Mouse (Mus musculus) midbrain, embryonic 12.5 days (tissue): ENCODE results near the gene Dctn5. TPM values are rescaled to one million over a fixed set of nuclear protein-coding genes. Genes with fewer than 3 reads are reported as not detected.

Experiments
- ATAC-seq: fragments of 200-750 bp; cut with Nextera tagmentation; 2 replicates; pipeline ENCODE4 v1.8.0; 2017; ENCODE audit warnings: low read depth, moderate TSS enrichment, moderate library complexity; ENCODE audit not compliant: low FRiP score
- H3K27ac ChIP-seq: fragments of 300-500 bp; sonication (generic); replicated peaks from 2 replicates; pipeline ENCODE4 v1.5.1; 2016; ENCODE audit warnings: mild to moderate bottlenecking
- H3K27me3 ChIP-seq: fragments of 300-500 bp; sonication (generic); 2 replicates; pipeline ENCODE4 v1.6.1; 2016; ENCODE audit warnings: mild to moderate bottlenecking
- H3K36me3 ChIP-seq: fragments of 300-500 bp; sonication (generic); 2 replicates; pipeline ENCODE4 v1.6.1; 2016
- H3K4me1 ChIP-seq: fragments of 300-500 bp; sonication (generic); 2 replicates; pipeline ENCODE4 v1.6.1; 2016
- H3K4me2 ChIP-seq: fragments of 300-500 bp; sonication (generic); replicated peaks from 2 replicates; pipeline ENCODE4 v1.6.1; 2016; ENCODE audit warnings: mild to moderate bottlenecking, moderate library complexity
- H3K4me3 ChIP-seq: fragments of 300-500 bp; sonication (generic); 2 replicates; pipeline ENCODE4 v1.5.1; 2016; ENCODE audit warnings: mild to moderate bottlenecking
- H3K9ac ChIP-seq: fragments of 300-500 bp; sonication (generic); replicated peaks from 2 replicates; pipeline ENCODE4 v1.6.1; 2016; ENCODE audit warnings: mild to moderate bottlenecking, moderate library complexity
- H3K9me3 ChIP-seq: fragments of 300-500 bp; sonication (generic); 2 replicates; pipeline ENCODE4 v1.6.1; 2016; ENCODE audit warnings: mild to moderate bottlenecking
- WGBS: fragments of 180-500 bp; shearing (Covaris S2); methylation state at CpG from one replicate; pipeline ENCODE4 v1.1.7; 2016; 5-methylcytosine and 5-hydroxymethylcytosine counted together
- polyA plus RNA-seq: library from polyadenylated mRNA; unstranded; fragments of >200 nt; fragmentation: Nextera tagmentation; extraction: Ambion mirVana; gene quantifications from 2 replicates; pipeline ENCODE4 v1.2.1, GENCODE M21; 2016

The Dctn5 gene
- polyA plus RNA-seq, 1 experiment from 2014 or later, result 133 TPM

- Histone ChIP-seq H3K27ac (no peak overlapping the region), H3K9ac (no peak overlapping the region), H3K4me2 (no peak overlapping the region), H3K9me3 (no peaks in the 10 kb centered on the region), H3K27me3 (no peaks in the 10 kb centered on the region), H3K4me3 (no peak overlapping the region), H3K36me3 (peaks cover 50% of the 10 kb centered on the region), H3K4me1 (no peaks in the 10 kb centered on the region)
- 78% methylated on average over 6 of the region's 6 CpGs for WGBS
- no peak for ATAC-seq
These were observed 37.9 kb downstream of the Dctn5 start for GRCm38 (mm10) chr7:122170705-122171104.

GRCm38 (mm10) chr7:122171613-122172012, 38.8 kb downstream of the Dctn5 start:
- Histone ChIP-seq H3K27me3 (no peaks in the 10 kb centered on the region), H3K4me1 (no peaks in the 10 kb centered on the region), H3K4me2 (no peak overlapping the region), H3K9me3 (no peaks in the 10 kb centered on the region), H3K4me3 (no peak overlapping the region), H3K36me3 (peaks cover 41% of the 10 kb centered on the region), H3K9ac (no peak overlapping the region), H3K27ac (no peak overlapping the region)
- WGBS, result 80% methylated on average over 10 of the region's 10 CpGs
- ATAC-seq, result no peak

DNA sequence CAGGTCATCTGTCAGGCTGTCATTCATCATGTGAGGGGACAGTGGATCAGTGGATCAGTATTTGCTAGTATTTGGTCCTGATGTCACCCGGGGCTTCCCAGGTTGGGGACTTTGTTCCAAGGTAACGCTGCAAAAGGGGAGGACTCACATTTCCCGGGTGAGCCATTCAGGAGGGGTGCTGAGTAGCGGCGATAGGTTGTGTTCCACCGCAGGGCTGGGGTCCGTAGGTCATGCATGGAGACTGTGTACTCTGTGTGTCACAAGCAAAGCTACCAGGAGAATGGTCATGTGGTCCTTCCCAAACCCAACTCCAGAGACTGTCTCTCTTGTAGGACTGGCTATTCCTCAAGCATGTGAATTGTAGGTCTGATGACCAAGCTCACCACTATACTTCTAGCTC, 47.9 kb downstream of the Dctn5 start:
- no peak overlapping the region for H3K4me2 ChIP-seq
- H3K4me3 ChIP-seq, result no peak overlapping the region
- no peak overlapping the region for H3K9ac ChIP-seq
- no peaks in the 10 kb centered on the region for H3K27me3 ChIP-seq
- ATAC-seq, result no peak
- no peaks in the 10 kb centered on the region for H3K9me3 ChIP-seq
- no peaks in the 10 kb centered on the region for H3K4me1 ChIP-seq
- no peaks in the 10 kb centered on the region for H3K36me3 ChIP-seq
- H3K27ac ChIP-seq, result no peak overlapping the region
- 91% methylated on average over 7 of the region's 7 CpGs for WGBS

- Histone ChIP-seq H3K9me3 (no peaks in the 10 kb centered on the region), H3K27ac (no peak overlapping the region), H3K4me3 (no peak overlapping the region), H3K9ac (no peak overlapping the region), H3K4me1 (no peaks in the 10 kb centered on the region), H3K36me3 (no peaks in the 10 kb centered on the region), H3K4me2 (no peak overlapping the region), H3K27me3 (no peaks in the 10 kb centered on the region)
- 73% methylated on average over 5 of the region's 5 CpGs for WGBS
- ATAC-seq, result no peak
These were observed 51.7 kb downstream of the Dctn5 start for GRCm38 (mm10) chr7:122184569-122184968.

DNA sequence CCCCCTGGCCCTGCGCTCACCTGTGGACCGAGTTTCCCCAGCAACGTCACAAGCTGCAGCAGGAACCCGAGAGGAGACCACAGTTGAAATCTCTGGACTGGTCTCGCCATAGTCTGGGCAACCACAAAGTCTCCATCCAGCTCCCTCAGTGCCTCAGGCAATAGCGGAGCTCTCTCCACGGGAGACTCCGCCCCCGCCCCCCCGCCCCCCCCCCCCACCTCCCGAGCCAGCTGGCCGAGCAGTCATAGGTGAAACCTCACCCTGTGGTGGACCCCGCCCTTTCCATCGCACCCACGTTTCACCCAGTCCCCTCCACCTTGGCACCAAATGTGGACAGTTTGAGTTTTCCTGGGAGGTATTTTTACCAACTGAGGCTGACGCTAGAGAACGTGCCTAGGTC, 53.2 kb downstream of the Dctn5 start, which contains the start of gene Ern2:
TSS of gene Ern2 (minus strand) at position 165 of the 400 bp plus-strand sequence.
- no peak within 1 kb of the TSS for H3K4me3 ChIP-seq
- H3K27ac ChIP-seq, result no peak within 1 kb of the TSS
- peak within 1 kb of the TSS; percentile 13; the same call in 1 of the 2 replicates for H3K4me2 ChIP-seq
- no peaks in the 10 kb centered on the region for H3K27me3 ChIP-seq
- no peaks in the 10 kb centered on the region for H3K4me1 ChIP-seq
- H3K36me3 ChIP-seq, result no peaks in the 10 kb centered on the region
- ATAC-seq, result no peak
- no peak within 1 kb of the TSS for H3K9ac ChIP-seq
- WGBS, result 39% methylated on average over 8 of the region's 17 CpGs
- H3K9me3 ChIP-seq, result no peaks in the 10 kb centered on the region

DNA sequence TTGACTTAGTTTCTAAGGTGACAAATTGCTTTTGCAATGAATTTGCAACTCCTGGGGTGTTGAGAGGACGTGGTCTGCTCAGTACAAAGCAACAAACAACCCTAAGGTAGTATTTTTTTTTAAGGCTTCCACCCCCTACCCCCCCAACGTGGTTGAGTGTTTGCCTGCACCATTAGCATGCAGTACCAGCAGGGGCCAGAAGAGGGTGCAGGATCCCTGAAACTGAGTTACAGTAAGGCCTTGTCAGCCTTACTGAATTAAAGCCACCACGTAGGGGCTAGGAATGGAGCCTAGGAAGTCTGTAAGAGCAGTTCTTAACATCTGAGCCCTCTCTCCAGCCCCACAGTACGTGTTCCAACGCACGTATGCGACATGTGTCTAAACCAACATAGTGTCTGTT, 56.6 kb downstream of the Dctn5 start:
- WGBS, result 30% methylated on average over 7 of the region's 7 CpGs
- Histone ChIP-seq H3K36me3 (no peaks in the 10 kb centered on the region), H3K4me1 (no peaks in the 10 kb centered on the region), H3K9ac (no peak overlapping the region), H3K27me3 (no peaks in the 10 kb centered on the region), H3K9me3 (no peaks in the 10 kb centered on the region), H3K27ac (no peak overlapping the region), H3K4me2 (no peak overlapping the region), H3K4me3 (no peak overlapping the region)
- no peak for ATAC-seq

- no peak for ATAC-seq
- Histone ChIP-seq H3K27me3 (no peaks in the 10 kb centered on the region), H3K9ac (no peak overlapping the region), H3K36me3 (no peaks in the 10 kb centered on the region), H3K4me2 (no peak overlapping the region), H3K27ac (no peak overlapping the region), H3K9me3 (no peaks in the 10 kb centered on the region), H3K4me1 (no peaks in the 10 kb centered on the region), H3K4me3 (no peak overlapping the region)
- WGBS, result 66% methylated on average over 10 of the region's 10 CpGs
These were observed 58.3 kb downstream of the Dctn5 start for GRCm38 (mm10) chr7:122191097-122191496.

GRCm38 (mm10) chr7:122193919-122194318, 61.1 kb downstream of the Dctn5 start:
- Histone ChIP-seq H3K27ac (no peak overlapping the region), H3K27me3 (no peaks in the 10 kb centered on the region), H3K9me3 (no peaks in the 10 kb centered on the region), H3K4me3 (no peak overlapping the region), H3K9ac (no peak overlapping the region), H3K36me3 (no peaks in the 10 kb centered on the region), H3K4me1 (no peaks in the 10 kb centered on the region), H3K4me2 (no peak overlapping the region)
- no peak for ATAC-seq

DNA sequence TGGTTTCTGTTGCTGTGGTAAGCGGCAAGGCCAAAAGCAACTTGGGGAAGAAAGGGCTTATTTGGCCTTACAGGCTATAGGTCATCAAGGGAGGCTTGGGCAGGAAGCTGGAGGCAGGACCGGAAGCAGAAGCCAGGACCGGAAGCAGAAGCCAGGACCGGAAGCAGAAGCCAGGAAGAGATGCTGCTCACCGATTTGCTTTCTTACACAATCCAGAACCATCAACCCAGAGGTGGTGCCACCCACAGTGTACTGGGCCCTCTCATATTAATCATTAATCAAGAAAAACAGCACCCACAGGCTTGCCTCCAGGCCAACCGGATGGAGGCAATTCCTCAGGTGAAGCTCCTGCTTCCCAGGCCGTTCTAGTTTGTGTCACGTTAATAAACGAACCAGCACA, 63.9 kb downstream of the Dctn5 start:
- Histone ChIP-seq H3K4me1 (no peaks in the 10 kb centered on the region), H3K9ac (no peak overlapping the region), H3K9me3 (no peaks in the 10 kb centered on the region), H3K4me2 (no peak overlapping the region), H3K36me3 (no peaks in the 10 kb centered on the region), H3K4me3 (no peak overlapping the region), H3K27ac (no peak overlapping the region), H3K27me3 (no peaks in the 10 kb centered on the region)
- whole genome bisulfite sequencing, result 88% methylated on average over 9 of the region's 9 CpGs
- ATAC-seq, result no peak

- no peak overlapping the region for H3K27ac ChIP-seq
- no peaks in the 10 kb centered on the region for H3K36me3 ChIP-seq
- whole genome bisulfite sequencing, result 39% methylated on average over 4 of the region's 4 CpGs
- no peak overlapping the region for H3K4me2 ChIP-seq
- H3K27me3 ChIP-seq, result no peaks in the 10 kb centered on the region
- no peaks in the 10 kb centered on the region for H3K9me3 ChIP-seq
- no peaks in the 10 kb centered on the region for H3K4me1 ChIP-seq
- H3K9ac ChIP-seq, result no peak overlapping the region
- H3K4me3 ChIP-seq, result no peak overlapping the region
- ATAC-seq, result no peak
These were observed 64.5 kb downstream of the Dctn5 start for GRCm38 (mm10) chr7:122197306-122197705.

Other genes starting within 250 kb of the Dctn5 start
- 20.7 and 21.9 TPM in 2 replicates for gene Cog7, start 151.3 kb upstream of the Dctn5 start, polyA plus RNA-seq
- 74.8 and 76.5 TPM in 2 replicates for gene Gga2, start 111.8 kb upstream of the Dctn5 start, polyA plus RNA-seq
- gene Ubfd1, start 65.9 kb upstream of the Dctn5 start, polyA plus RNA-seq, result 88.6 and 95.0 TPM in 2 replicates
- 15.2 and 15.7 TPM in 2 replicates for gene Ears2, start 65.8 kb upstream of the Dctn5 start, polyA plus RNA-seq
- 567 and 632 TPM in 2 replicates for gene Ndufab1, start 31.2 kb upstream of the Dctn5 start, polyA plus RNA-seq
- 19.1 and 20.5 TPM in 2 replicates for gene Palb2, start 56 bp upstream of the Dctn5 start, polyA plus RNA-seq
- 124 and 133 TPM in 2 replicates for gene Plk1, start 26.4 kb downstream of the Dctn5 start, polyA plus RNA-seq
- gene Ern2, start 53.2 kb downstream of the Dctn5 start, polyA plus RNA-seq, result 0.29 and 0.32 TPM in 2 replicates
- 0.22 and 0.51 TPM in 2 replicates for gene Chp2, start 86.5 kb downstream of the Dctn5 start, polyA plus RNA-seq
- 24.2 and 25.3 TPM in 2 replicates for gene Prkcb, start 155.7 kb downstream of the Dctn5 start, polyA plus RNA-seq